Mouse (Mus musculus): ENCODE measurements around the gene Enoph1.

DNA sequence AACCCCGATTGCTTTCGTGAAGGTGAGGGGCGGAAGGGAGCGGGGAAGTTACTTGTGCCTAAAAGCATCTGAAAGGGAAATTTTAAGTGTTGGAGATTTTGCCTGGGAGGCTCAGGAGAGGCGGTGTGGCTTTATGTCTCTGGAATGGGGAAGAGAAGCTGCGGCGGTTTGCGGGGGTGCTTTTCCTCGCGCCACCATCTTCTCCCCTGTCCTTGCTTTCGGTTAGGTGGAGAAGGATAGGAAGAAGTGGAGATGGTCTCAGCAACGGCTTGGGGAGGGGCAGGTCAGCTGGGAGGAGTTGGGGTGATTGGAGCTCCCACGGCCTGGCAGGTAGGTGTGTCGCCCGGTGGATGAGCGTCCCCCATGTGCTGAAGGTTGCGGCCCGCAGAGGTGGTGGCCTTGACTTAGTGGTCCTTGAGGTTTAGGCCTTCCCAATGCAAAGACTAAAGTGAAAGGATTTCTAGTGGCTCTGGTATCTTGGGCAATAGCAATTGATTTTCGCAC, 548 bp downstream of the Enoph1 start:
- TF ChIP-seq CTCF (IDR thresholded peaks at IDR 0.05; ENCODE audit: insufficient read depth, low read depth, low read length), result no peak
- 0 out of 2 replicates have a peak, but pooled peaks have one; percentile 4 for TF ChIP-seq POLR2A (IDR thresholded peaks at IDR 0.05; ENCODE audit: insufficient read depth, low read depth, low read length)

All from olfactory bulb, adult 2 months (tissue).